Mouse (Mus musculus) heart, postnatal 0 days (tissue): ENCODE measurements around the gene Serpinc1.

ENCODE experiments used
- CTCF ChIP-seq: IDR thresholded peaks from 2 replicates; pipeline ENCODE4 v1.5.1; 2016; ENCODE audit warnings: antibody characterized with exemption, control low read depth, low read depth
- EP300 ChIP-seq: IDR thresholded peaks from 2 replicates; pipeline ENCODE4 v1.6.1; 2016; ENCODE audit warnings: antibody characterized with exemption, low read depth

- TF ChIP-seq EP300 (no peak), CTCF (no peak)
Measured at GRCm38 (mm10) chr1:161040855-161041254, 62.5 kb downstream of the Serpinc1 start.
